Mouse (Mus musculus): ENCODE results near the gene Mapk9. TPM values are rescaled to one million over a fixed set of nuclear protein-coding genes. Genes with fewer than 3 reads are reported as not detected.

Mapk9 gene
- total RNA-seq, 2 experiments from 2014 or later, result 9.5 to 16.3 TPM

DNA sequence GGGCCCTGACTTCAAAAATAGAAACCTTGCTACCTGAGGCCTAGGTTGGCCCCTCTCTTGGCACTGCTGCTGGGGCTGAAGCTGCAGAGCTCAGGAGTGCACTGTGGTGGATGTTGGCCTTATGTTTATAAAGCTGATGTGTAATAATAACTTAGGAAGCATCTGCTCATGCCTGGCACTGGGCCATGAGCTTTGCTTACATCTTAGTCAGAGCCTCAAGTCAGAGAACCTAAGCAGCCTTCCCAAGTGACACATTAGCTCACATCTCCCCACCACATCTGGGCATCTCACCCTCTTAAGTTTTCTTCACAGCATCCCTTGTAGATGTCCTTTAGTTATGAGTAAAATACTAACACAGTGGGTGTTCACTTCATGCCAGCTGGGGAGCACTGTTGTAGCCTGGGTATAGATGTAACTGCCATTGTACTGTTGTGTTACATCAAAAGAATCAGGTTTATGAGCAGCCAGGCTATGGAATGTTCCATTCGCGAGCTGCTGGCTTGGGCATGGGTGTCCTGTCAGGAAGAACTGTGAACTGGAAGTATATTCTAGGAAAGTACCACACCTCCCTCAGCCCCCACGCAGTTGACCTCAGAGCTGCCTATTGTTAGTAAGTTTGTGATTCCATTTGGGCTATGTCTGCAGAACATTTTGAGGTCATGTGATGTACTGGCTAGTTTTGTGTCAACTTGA is 33.5 kb downstream of the Mapk9 start:
- no peak for ATAC-seq (replicated peaks; ENCODE audit: low FRiP score, poor library complexity, severe bottlenecking)

DNA sequence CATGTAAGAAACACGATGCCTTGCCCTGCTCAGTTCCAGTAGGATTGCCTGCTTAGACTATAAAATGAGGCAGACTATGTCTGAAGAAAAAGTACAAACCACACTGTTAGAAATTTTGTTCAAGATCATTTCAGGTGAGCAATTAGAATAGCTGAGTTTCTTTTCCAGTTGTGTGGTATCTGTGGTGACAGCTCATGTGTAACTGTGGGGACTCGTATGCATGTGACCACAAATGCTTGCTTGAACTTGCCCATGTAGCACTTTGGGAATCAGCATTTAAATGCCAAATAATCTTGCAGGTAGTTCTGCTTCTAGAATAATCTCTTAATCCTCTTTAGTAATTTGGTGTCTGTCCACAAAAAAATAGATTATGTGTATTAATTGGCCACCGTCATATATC is 36.8 kb downstream of the Mapk9 start:
- ATAC-seq (replicated peaks; ENCODE audit: low FRiP score, poor library complexity, severe bottlenecking), result no peak

DNA sequence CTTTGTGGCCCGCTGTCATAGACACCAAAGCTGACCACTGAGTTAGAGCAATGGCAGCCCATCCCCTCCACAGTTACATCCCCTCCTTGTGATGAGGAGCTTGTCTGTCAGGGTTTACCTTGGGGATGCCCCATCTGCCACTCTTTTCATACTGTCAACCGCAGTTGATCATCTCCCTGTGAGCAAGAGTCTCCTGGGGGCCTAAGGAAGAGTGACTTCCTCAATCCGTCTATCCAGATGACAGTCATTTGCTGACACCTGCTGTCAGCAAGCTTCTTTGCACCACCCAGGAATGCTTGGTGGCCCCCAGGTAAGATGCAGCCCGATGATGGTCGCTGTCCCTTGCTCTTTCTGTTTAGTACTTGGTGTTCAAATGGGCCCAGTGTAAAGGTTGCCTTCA is 41.9 kb downstream of the Mapk9 start:
- no peak for ATAC-seq (replicated peaks; ENCODE audit: low FRiP score, poor library complexity, severe bottlenecking)

DNA sequence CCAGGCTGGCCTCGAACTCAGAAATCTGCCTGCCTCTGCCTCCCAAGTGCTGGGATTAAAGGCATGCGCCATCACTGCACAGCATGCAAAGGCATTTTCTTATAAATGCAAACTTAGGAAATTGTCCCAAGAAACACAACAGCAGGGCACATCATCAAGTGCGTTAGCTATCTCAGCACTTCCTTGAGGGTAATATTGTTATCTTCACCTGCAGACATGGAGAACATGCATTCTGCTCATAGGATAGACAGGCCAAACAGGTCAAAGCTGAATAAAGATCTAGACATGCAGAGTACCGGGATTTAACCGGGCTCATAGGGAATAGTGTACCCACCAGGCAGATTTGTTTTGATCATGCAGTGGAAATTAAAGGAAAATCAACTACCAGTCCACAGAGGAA is 45.4 kb downstream of the Mapk9 start:
- no peak for ATAC-seq (replicated peaks; ENCODE audit: low FRiP score, poor library complexity, severe bottlenecking)

DNA sequence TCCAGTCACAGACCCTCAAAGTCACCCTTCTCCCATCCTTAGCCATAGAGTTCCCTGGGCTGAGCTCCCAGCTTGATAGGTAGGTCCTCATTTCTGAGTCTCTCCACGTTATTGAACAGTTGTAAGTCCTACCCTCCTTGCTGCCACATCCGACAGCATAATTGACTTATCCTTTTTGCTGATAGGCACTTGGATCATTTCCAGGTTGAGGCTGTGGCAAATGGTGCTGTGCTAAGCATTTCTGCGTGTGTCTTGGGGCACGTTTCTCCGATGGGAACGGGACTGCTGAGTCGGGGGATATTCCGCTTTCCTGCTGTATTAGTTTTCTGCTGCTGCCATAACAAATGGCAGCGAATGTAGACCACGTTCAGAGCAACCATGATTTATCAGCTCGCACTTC is 47.3 kb downstream of the Mapk9 start:
- no peak for ATAC-seq (replicated peaks; ENCODE audit: low FRiP score, poor library complexity, severe bottlenecking)

DNA sequence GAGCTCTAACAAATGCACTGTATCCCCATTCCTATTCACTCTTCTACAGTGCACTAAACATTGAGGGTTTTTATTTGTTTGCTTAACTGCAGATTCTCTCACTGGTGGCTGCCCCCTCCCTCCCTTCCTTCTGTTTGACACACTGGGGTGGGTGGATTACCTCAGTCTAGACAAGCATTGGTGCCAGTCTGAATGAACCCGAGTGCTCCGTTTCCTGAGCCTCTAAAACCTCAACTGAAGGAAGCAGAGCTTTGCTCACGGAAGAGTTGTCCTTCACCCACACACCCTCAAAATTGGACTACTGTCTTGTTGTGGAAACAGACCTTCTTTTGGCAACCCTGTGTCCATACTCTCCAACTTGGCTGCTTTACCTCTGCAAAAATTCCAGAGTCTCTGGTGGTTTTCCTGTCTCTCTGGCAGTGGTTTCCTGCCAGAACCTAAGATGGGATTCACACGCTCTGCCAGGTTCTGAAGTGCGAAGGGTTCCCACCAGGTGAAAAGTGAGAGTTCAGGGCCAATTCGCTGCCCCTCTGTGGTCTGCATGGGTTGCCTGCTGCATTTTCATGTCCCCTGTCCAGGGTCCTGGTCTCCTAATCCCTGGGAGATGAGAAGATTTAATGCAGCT is 49.5 kb downstream of the Mapk9 start:
- no peak for ATAC-seq (replicated peaks; ENCODE audit: low FRiP score, poor library complexity, severe bottlenecking)

DNA sequence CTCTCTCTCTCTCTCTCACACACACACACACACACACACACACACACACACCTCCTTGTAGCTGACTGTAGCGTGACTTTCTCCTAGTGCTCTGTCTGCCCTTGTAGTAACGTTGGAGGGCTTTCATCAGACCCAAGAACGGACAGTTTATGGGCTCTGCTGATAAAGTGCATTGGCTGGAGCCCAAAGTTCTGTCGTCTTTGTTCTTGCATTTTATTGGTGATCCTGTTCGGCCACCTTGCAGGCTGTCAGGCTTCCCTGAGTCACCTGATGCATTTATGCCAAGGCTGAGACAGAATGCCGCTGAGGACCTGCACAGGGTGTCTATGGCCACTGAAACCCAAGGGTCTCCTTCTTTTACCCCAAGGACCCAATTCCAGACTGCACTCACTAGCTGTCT is 53.5 kb downstream of the Mapk9 start:
- ATAC-seq (replicated peaks; ENCODE audit: low FRiP score, poor library complexity, severe bottlenecking), result 0 out of 2 replicates have a peak, but pooled peaks have one; percentile 7

DNA sequence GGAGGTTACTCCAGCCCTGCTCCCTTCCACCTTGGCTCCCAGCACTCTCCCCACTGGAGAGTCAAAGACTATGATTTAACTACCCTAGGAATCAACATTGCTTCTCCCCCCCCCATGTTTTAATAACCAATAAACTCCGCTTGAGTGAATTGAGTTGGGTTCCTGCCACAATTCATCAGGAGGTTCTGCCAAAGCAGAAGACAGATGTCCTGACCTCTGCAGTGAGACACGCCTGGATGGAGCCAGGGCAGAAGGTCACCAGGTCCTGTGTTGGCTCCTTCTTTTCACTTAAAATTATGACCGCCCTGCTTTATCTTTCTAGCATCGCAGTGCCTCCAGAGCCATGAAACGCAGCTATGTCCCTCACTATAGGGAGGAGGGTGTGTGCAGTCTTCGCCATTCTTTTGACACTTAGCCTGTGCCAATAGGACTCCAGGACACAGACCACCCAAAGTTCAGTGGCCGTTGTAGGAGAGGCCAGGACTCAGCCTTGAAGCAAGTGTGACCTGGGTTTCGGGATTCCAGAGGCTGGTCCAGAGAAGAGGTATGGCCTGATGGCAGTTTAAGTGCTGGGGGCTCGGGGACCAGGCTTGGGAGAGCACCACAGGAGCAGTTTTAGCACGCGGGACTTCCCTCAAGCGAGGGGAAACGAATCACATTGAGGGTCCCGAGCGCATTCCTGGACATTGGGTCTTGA is 54.6 kb downstream of the Mapk9 start:
- peak; percentile 27; the same call in 1 of the 2 replicates for ATAC-seq (replicated peaks; ENCODE audit: low FRiP score, poor library complexity, severe bottlenecking)

DNA sequence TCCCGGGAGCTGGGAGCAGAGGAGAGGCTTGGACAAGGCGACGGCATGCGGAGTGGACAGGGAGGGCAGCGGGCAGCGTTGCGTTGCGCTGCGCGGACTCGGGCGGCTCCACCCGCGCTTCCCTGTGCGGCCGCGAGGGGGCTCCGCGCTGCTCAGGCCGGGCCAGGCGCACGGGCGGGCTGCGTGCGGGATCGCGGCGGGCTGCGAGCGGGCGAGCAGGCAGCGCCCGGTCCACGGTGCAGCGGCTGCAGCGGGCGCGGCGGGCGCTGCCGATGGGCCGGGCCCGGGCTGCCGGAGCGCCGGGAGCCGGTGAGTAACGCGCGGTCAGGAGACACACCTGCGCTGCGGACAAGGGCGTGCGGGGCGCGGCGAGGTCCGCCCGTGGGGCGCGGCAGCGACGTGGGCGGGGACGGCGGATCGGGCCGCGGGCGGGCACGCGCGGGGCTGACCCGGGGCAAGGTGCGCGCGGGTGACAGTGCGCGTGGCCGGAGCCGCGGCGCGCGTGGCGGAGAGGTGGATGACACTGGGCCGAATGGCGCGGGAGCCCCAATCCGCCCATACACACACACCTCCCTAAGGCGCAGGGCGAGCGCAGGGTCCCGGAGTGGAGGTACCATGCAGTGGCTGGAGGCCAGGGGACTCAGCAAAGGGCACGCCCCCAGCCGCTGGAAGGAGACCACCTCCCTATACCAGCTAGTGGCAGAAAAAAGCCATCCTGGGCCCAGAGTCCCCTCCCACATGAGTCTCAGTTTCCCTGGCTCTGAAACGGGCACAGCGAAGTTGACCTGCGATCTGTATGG is 55.3 kb downstream of the Mapk9 start, which contains the start of gene Rasgef1c:
Gene Rasgef1c, plus strand, starts transcription at position 177 of the 800 bp plus-strand sequence.
- peak; percentile 78 for ATAC-seq (replicated peaks; ENCODE audit: low FRiP score, poor library complexity, severe bottlenecking)

DNA sequence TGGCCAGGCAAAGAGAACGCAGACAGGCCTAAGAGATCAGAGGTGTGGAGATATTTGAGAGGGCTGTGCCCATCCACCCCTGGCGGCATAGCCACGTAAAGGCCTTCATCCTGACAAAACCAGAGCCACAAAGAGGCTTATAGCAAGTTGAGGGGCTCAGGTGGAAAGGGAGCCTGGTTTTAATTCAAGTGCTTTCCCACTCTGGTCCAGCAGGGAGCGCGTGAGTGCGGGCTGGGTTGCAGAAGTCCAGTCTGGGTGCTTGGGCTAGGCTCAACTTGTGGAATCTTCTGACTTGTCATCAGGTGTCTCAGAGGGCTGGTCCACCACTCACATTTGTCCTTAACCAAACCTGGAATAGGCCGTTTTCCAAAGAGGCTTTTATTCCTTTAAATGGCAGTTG is 56.8 kb downstream of the Mapk9 start:
- ATAC-seq (replicated peaks; ENCODE audit: low FRiP score, poor library complexity, severe bottlenecking), result peak; percentile 74

DNA sequence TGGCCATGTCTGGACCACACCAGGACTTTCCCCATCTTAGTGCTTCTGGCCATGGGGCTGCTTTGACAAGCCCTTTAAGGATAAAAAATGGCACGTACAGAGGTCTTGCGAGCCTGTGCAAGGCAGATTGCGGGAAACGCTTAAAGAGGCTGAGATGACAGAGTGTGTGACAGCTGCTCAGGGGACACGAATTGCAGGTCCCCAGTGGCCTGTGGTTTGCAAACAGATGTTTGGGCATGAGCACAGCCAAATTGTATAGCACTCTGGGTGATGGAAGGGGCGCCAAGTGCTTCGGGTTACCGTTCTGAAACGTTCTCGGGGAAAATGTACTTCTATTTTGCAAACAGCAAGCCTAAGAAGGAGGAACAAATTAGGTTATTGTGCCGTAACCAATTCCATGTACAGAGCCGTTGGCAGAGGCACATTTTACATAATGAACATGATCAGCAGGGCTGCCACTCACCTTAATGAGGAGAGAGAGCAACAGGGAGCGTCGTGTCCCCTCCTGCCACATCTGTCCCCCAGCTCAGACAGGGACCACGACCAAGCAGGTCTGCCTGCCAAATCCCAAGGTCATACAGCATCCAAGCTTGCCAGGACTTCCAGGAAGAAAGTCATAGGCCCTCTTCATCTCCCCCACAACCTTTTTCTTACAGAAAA is 72.1 kb downstream of the Mapk9 start:
- no peak for ATAC-seq (replicated peaks; ENCODE audit: low FRiP score, poor library complexity, severe bottlenecking)

DNA sequence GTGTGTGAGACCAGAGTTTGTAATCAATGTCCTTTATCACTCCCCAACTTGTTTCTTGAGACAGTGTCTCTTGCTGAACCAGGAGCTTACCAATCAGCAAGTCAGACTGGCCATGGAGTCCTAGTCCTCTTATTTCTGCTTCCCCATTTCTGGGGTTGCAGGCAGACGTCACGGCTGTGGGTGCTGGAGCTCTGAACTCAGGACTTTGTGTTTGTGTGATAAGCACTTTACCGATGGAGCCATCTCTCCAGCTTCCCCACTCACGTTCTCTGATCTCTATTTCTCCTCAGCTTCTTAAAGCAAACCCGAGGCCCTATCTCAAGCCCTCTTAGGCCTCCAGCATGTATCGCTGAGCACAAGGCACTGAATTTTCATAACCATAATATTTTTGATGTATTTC is 72.8 kb downstream of the Mapk9 start:
- no peak for ATAC-seq (replicated peaks; ENCODE audit: low FRiP score, poor library complexity, severe bottlenecking)

DNA sequence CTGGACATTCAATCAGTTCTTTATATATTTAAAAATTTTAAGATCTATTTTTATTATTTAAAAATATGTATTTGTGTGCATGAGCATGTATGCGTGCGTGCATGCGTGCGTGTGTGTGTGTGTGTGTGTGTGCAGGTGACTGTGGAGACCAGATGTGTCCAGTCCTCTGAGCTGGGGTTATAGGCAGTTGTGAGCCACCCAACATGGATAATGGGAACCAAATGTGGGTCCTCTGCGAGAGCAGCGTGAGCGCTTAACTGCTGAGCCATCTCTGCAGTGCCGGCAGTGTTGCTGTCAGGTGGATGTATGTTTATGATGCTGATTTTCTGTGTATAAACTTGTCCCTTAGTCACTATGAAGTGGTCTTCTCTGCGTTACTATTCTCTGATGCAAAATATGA is 77.0 kb downstream of the Mapk9 start:
- no peak for ATAC-seq (replicated peaks; ENCODE audit: low FRiP score, poor library complexity, severe bottlenecking)

DNA sequence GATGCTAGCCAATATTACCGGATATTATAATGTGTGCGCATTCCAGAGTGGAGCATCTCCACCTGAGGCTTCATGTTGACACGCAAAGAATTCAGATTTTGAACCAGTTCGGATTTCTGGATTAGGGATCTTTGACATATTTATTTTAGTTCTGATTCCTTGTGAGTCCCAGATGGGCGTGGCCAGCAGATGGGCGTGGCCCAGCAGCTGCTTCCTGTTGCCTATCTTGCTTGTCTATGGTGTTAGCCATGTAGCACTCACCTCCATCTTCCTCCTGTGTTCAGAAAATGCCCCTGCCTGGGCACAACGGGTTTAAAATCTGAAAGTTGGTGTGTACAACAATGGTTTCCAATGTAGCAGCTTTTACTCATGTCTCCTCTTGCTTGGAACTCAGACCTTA is 79.6 kb downstream of the Mapk9 start:
- ATAC-seq (replicated peaks; ENCODE audit: low FRiP score, poor library complexity, severe bottlenecking), result no peak

DNA sequence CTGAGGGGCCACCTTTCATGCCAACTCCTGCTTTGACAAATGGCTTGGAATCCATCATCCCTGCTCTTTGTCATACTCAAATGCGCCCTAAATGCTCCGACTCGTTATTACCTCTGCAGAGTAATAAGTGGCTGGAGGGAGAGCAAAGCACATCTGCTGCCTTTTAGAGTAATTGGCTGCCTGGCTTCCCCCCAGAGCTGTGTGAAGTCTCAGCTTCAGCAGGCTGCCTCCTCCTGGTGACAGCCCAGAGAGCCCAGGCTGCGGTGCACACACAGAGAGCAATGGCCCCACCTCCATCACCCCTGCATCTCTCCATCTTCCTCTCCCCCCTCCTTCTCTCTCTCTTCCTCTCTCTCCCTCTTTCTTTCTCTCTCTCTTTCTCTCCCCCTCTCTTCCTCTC is 80.6 kb downstream of the Mapk9 start:
- ATAC-seq (replicated peaks; ENCODE audit: low FRiP score, poor library complexity, severe bottlenecking), result no peak

DNA sequence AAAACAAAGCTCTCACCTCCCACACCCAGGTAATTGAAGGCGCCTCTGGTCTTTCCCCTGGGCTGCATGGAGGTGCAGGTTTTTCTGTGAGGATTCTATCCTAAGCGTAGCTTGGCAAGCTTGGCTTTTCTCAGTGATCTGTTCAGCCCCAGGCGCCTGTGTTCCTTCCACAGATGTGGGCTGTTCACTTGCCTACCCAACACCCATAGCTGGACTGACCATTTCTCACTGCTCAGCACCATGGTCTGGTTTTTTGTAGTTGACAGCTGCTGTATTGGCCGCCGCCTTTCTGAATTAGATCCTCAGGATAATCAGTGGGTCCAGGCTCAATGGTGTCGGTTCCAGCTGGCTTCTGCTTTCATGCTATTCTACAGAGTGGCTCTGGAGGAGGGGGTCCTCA is 81.1 kb downstream of the Mapk9 start:
- no peak for ATAC-seq (replicated peaks; ENCODE audit: low FRiP score, poor library complexity, severe bottlenecking)

DNA sequence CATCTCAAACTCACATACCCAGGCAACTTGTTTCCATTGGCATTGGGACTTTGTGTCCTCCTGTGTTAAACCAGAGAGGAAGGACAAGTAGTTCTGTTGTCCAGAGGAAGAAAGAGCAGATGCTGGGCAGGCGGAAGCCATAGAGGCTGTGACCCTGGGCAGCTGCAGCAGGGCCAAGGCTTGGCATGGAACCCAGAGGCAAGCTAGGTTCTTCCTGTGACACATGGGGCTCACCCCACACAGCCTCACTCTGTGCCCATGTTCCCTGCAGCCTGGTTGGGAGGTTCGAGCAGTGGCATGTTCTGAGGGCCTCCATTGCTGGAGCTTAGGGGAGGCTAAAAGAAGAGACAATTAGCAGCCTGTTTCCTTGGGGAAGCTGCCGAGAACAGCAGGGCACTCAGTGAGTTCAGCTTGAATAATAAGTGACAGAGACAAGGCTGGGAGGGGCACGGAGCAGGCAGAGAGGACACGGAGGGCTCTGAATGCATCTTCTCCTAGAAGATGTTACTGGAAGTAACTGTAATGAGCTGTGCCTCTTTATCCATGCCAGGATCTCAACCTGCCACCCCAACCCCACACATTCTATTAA is 84.6 kb downstream of the Mapk9 start:
- no peak for ATAC-seq (replicated peaks; ENCODE audit: low FRiP score, poor library complexity, severe bottlenecking)

DNA sequence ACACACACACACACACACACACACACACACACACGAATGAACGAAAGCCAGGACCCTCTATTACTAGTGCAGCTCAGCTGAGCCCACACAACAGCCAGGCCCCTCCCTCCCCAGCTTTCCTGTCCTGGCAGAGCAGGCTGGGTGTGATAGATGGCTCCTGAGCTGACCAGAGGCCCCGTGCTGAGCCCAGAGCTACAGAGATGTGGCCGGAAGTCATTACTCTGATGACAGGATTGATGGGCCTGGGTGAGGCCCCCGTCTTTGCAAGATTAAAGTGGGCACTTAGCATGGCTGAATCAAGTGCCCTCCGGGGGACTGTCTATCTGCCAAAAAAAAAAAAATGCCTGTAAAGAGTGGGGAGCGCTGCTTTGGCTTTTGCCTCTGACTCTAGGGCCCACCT is 85.3 kb downstream of the Mapk9 start:
- no peak for ATAC-seq (replicated peaks; ENCODE audit: low FRiP score, poor library complexity, severe bottlenecking)

DNA sequence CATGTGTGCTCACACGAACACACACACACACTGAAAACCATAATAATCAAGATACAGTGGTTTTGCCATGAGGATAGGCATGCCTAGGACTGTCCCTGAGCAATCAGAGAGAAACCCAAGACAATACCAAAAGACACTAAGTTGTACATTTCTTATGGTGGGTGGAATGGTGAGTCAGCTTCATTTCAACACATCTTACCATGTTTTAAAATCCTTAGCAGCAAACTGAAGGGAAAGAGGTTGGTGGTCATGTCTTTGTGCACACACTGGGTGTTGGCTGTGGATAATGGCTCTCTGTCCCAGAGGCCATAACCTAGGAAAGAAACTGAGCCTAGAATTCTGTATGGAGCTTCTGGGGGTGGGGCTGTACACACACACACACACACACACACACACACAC is 87.3 kb downstream of the Mapk9 start:
- ATAC-seq (replicated peaks; ENCODE audit: low FRiP score, poor library complexity, severe bottlenecking), result no peak
